Mouse (Mus musculus) layer of hippocampus, adult 2 months (tissue): Measurements from ENCODE around the gene Ptpn18. TPM values are rescaled to one million over a fixed set of nuclear protein-coding genes. Genes with fewer than 3 reads are reported as not detected.

Source experiments
- DNase-seq, 2 experiments: peaks; one replicate each; pipeline ENCODE4 v3.0.0; 2022; ENCODE audit warnings: low spot score in 2 of 2
- H3K27ac ChIP-seq: fragments of 200-600 bp; 2 replicates; pipeline ENCODE4 v1.8.1; 2022
- H3K4me3 ChIP-seq: fragments of 200-600 bp; 2 replicates; pipeline ENCODE4 v1.8.1; 2022; ENCODE audit warnings: mild to moderate bottlenecking
- CTCF ChIP-seq: fragments of 200-600 bp; conservative IDR thresholded peaks from 2 replicates; pipeline ENCODE4 v1.8.1; 2022; ENCODE audit warnings: antibody characterized with exemption, mild to moderate bottlenecking, moderate library complexity
- total RNA-seq, 2 experiments: library from RNA; stranded (reverse); gene quantifications; 2 replicates each; pipeline ENCODE4 v1.2.3; 2021

The Ptpn18 gene
- total RNA-seq, 2 experiments from 2014 or later: 5.0 to 6.3 TPM

- Histone ChIP-seq H3K4me3 (peak overlapping the region; percentile 61), H3K27ac (peak overlapping the region; percentile 16; the same call in 1 of the 2 replicates)
- TF ChIP-seq CTCF: no peak
- DNase-seq: no peak
Observed at GRCm38 (mm10) chr1:34472427-34473300, 13.1 kb downstream of the Ptpn18 start.

GRCm38 (mm10) chr1:34478891-34479655, 19.5 kb downstream of the Ptpn18 start:
- no peak overlapping the region for H3K4me3 ChIP-seq
- TF ChIP-seq CTCF: no peak
- no peak overlapping the region for H3K27ac ChIP-seq
- DNase-seq: no peak

- Histone ChIP-seq H3K4me3 (no peak overlapping the region), H3K27ac (no peak overlapping the region)
- no peak for TF ChIP-seq CTCF
- DNase-seq: no peak
Observed at GRCm38 (mm10) chr1:34480801-34481200, 21.2 kb downstream of the Ptpn18 start.

GRCm38 (mm10) chr1:34481920-34482669, 22.5 kb downstream of the Ptpn18 start:
- Histone ChIP-seq H3K27ac (no peak overlapping the region), H3K4me3 (no peak overlapping the region)
- DNase-seq: no peak
- TF ChIP-seq CTCF: no peak

GRCm38 (mm10) chr1:34484470-34484869, 24.9 kb downstream of the Ptpn18 start:
- H3K4me3 ChIP-seq: no peak overlapping the region
- TF ChIP-seq CTCF: no peak
- DNase-seq: no peak
- H3K27ac ChIP-seq: no peak overlapping the region

GRCm38 (mm10) chr1:34485461-34486188, 26.1 kb downstream of the Ptpn18 start:
- Histone ChIP-seq H3K27ac (no peak overlapping the region), H3K4me3 (peak overlapping the region; percentile 41)
- peak; percentile 86 for TF ChIP-seq CTCF
- peak; percentile 29 to 53 for DNase-seq

- no peak overlapping the region for H3K4me3 ChIP-seq
- no peak overlapping the region for H3K27ac ChIP-seq
- no peak for DNase-seq
- TF ChIP-seq CTCF: peak; percentile 53
Observed at GRCm38 (mm10) chr1:34487383-34487782, 27.8 kb downstream of the Ptpn18 start.

- no peak for DNase-seq
- H3K4me3 ChIP-seq: no peak overlapping the region
- no peak overlapping the region for H3K27ac ChIP-seq
- TF ChIP-seq CTCF: no peak
Observed at GRCm38 (mm10) chr1:34489852-34490541, 30.4 kb downstream of the Ptpn18 start.

GRCm38 (mm10) chr1:34491480-34491879, 31.9 kb downstream of the Ptpn18 start:
- H3K27ac ChIP-seq: no peak overlapping the region
- DNase-seq: no peak
- H3K4me3 ChIP-seq: no peak overlapping the region
- TF ChIP-seq CTCF: no peak

- no peak overlapping the region for H3K27ac ChIP-seq
- H3K4me3 ChIP-seq: no peak overlapping the region
- TF ChIP-seq CTCF: no peak
- DNase-seq: no peak
Observed at GRCm38 (mm10) chr1:34502991-34503390, 43.4 kb downstream of the Ptpn18 start.

- no peak for TF ChIP-seq CTCF
- DNase-seq: no peak
- no peak overlapping the region for H3K27ac ChIP-seq
Observed at GRCm38 (mm10) chr1:34505307-34505706, 45.7 kb downstream of the Ptpn18 start.

More at GRCm38 (mm10) chr1:34505307-34505706, 45.7 kb downstream of the Ptpn18 start:
- H3K4me3 ChIP-seq: no peak overlapping the region
